Mouse (Mus musculus): ENCODE results near the gene Vgll4. TPM values are rescaled to one million over a fixed set of nuclear protein-coding genes. Genes with fewer than 3 reads are reported as not detected.

Vgll4 gene
- polyA plus RNA-seq, 1 experiment from 2014 or later, result 35.6 TPM

GRCm38 (mm10) chr6:114987966-114988618 is 18.3 kb upstream of the Vgll4 start:
- Histone ChIP-seq H3K9me3 (ENCODE audit: control insufficient read depth, low read length) (no peaks in the 10 kb centered on the region), H3K4me2 (ENCODE audit: low read depth, low read length) (no peak overlapping the region), H3K4me1 (ENCODE audit: control insufficient read depth, insufficient read depth, low read length) (no peaks in the 10 kb centered on the region), H3K27me3 (ENCODE audit: control insufficient read depth, insufficient read depth, low read length) (no peaks in the 10 kb centered on the region), H3K36me3 (ENCODE audit: control insufficient read depth, insufficient read depth, low read length) (no peaks in the 10 kb centered on the region), H3K27ac (ENCODE audit: low read depth, low read length) (no peak overlapping the region), H3K4me3 (ENCODE audit: low read depth, low read length) (no peak overlapping the region), H3K9ac (replicated peaks; ENCODE audit: low read depth, low read length) (no peak overlapping the region)
- WGBS, result 56% methylated on average over 7 of the region's 7 CpGs
- no peak; the same call in 1 of the 2 replicates for ATAC-seq (ENCODE audit: low read depth)

GRCm38 (mm10) chr6:114982671-114983070 is 12.9 kb upstream of the Vgll4 start:
- ATAC-seq (ENCODE audit: low read depth), result no peak
- Histone ChIP-seq H3K27me3 (ENCODE audit: control insufficient read depth, insufficient read depth, low read length) (no peaks in the 10 kb centered on the region), H3K9me3 (ENCODE audit: control insufficient read depth, low read length) (no peaks in the 10 kb centered on the region), H3K27ac (ENCODE audit: low read depth, low read length) (no peak overlapping the region), H3K4me3 (ENCODE audit: low read depth, low read length) (no peak overlapping the region), H3K4me1 (ENCODE audit: control insufficient read depth, insufficient read depth, low read length) (no peaks in the 10 kb centered on the region), H3K9ac (replicated peaks; ENCODE audit: low read depth, low read length) (no peak overlapping the region), H3K36me3 (ENCODE audit: control insufficient read depth, insufficient read depth, low read length) (no peaks in the 10 kb centered on the region), H3K4me2 (ENCODE audit: low read depth, low read length) (no peak overlapping the region)
- 93% methylated on average over 7 of the region's 7 CpGs for WGBS

GRCm38 (mm10) chr6:114979715-114980114 is 9.9 kb upstream of the Vgll4 start:
- H3K4me3 ChIP-seq (ENCODE audit: low read depth, low read length), result no peak overlapping the region
- no peaks in the 10 kb centered on the region for H3K9me3 ChIP-seq (ENCODE audit: control insufficient read depth, low read length)
- H3K27ac ChIP-seq (ENCODE audit: low read depth, low read length), result no peak overlapping the region
- no peak overlapping the region for H3K4me2 ChIP-seq (ENCODE audit: low read depth, low read length)
- H3K36me3 ChIP-seq (ENCODE audit: control insufficient read depth, insufficient read depth, low read length), result no peaks in the 10 kb centered on the region
- WGBS, result 77% methylated on average over 1 of the region's 1 CpGs
- no peak overlapping the region for H3K9ac ChIP-seq (replicated peaks; ENCODE audit: low read depth, low read length)
- no peak for ATAC-seq (ENCODE audit: low read depth)
- no peaks in the 10 kb centered on the region for H3K4me1 ChIP-seq (ENCODE audit: control insufficient read depth, insufficient read depth, low read length)
- no peaks in the 10 kb centered on the region for H3K27me3 ChIP-seq (ENCODE audit: control insufficient read depth, insufficient read depth, low read length)

GRCm38 (mm10) chr6:114976915-114977419 is 7.2 kb upstream of the Vgll4 start:
- Histone ChIP-seq H3K36me3 (ENCODE audit: control insufficient read depth, insufficient read depth, low read length) (no peaks in the 10 kb centered on the region), H3K27me3 (ENCODE audit: control insufficient read depth, insufficient read depth, low read length) (no peaks in the 10 kb centered on the region), H3K9ac (replicated peaks; ENCODE audit: low read depth, low read length) (no peak overlapping the region), H3K4me1 (ENCODE audit: control insufficient read depth, insufficient read depth, low read length) (no peaks in the 10 kb centered on the region), H3K9me3 (ENCODE audit: control insufficient read depth, low read length) (no peaks in the 10 kb centered on the region), H3K4me2 (ENCODE audit: low read depth, low read length) (no peak overlapping the region), H3K4me3 (ENCODE audit: low read depth, low read length) (no peak overlapping the region), H3K27ac (ENCODE audit: low read depth, low read length) (no peak overlapping the region)
- ATAC-seq (ENCODE audit: low read depth), result no peak
- 84% methylated on average over 7 of the region's 7 CpGs for WGBS

GRCm38 (mm10) chr6:114974331-114974730 is 4.5 kb upstream of the Vgll4 start:
- H3K4me1 ChIP-seq (ENCODE audit: control insufficient read depth, insufficient read depth, low read length), result 0 out of 2 replicates have a peak, but pooled peaks cover 5% of the 10 kb centered on the region
- H3K4me3 ChIP-seq (ENCODE audit: low read depth, low read length), result no peak overlapping the region
- WGBS, result 73% methylated on average over 1 of the region's 1 CpGs
- no peak overlapping the region for H3K4me2 ChIP-seq (ENCODE audit: low read depth, low read length)
- H3K27me3 ChIP-seq (ENCODE audit: control insufficient read depth, insufficient read depth, low read length), result peaks cover 2% of the 10 kb centered on the region; the same call in 1 of the 2 replicates
- no peak overlapping the region for H3K9ac ChIP-seq (replicated peaks; ENCODE audit: low read depth, low read length)
- no peaks in the 10 kb centered on the region for H3K9me3 ChIP-seq (ENCODE audit: control insufficient read depth, low read length)
- no peak for ATAC-seq (ENCODE audit: low read depth)
- no peaks in the 10 kb centered on the region for H3K36me3 ChIP-seq (ENCODE audit: control insufficient read depth, insufficient read depth, low read length)
- no peak overlapping the region for H3K27ac ChIP-seq (ENCODE audit: low read depth, low read length)

GRCm38 (mm10) chr6:114972988-114973387 is 3.2 kb upstream of the Vgll4 start:
- 0 out of 2 replicates have a peak, but pooled peaks cover 5% of the 10 kb centered on the region for H3K4me1 ChIP-seq (ENCODE audit: control insufficient read depth, insufficient read depth, low read length)
- no peak overlapping the region for H3K27ac ChIP-seq (ENCODE audit: low read depth, low read length)
- H3K9me3 ChIP-seq (ENCODE audit: control insufficient read depth, low read length), result no peaks in the 10 kb centered on the region
- no peaks in the 10 kb centered on the region for H3K36me3 ChIP-seq (ENCODE audit: control insufficient read depth, insufficient read depth, low read length)
- ATAC-seq (ENCODE audit: low read depth), result no peak
- H3K4me3 ChIP-seq (ENCODE audit: low read depth, low read length), result no peak overlapping the region
- peaks cover 7% of the 10 kb centered on the region; the same call in 1 of the 2 replicates for H3K27me3 ChIP-seq (ENCODE audit: control insufficient read depth, insufficient read depth, low read length)
- 81% methylated on average over 1 of the region's 1 CpGs for WGBS
- H3K4me2 ChIP-seq (ENCODE audit: low read depth, low read length), result no peak overlapping the region
- no peak overlapping the region for H3K9ac ChIP-seq (replicated peaks; ENCODE audit: low read depth, low read length)

GRCm38 (mm10) chr6:114970895-114971294 is 1.1 kb upstream of the Vgll4 start:
- no peak overlapping the region for H3K9ac ChIP-seq (replicated peaks; ENCODE audit: low read depth, low read length)
- H3K9me3 ChIP-seq (ENCODE audit: control insufficient read depth, low read length), result no peaks in the 10 kb centered on the region
- 73% methylated on average over 5 of the region's 5 CpGs for WGBS
- 0 out of 2 replicates have a peak, but pooled peaks cover 5% of the 10 kb centered on the region for H3K4me1 ChIP-seq (ENCODE audit: control insufficient read depth, insufficient read depth, low read length)
- H3K27me3 ChIP-seq (ENCODE audit: control insufficient read depth, insufficient read depth, low read length), result peaks cover 7% of the 10 kb centered on the region; the same call in 1 of the 2 replicates
- no peak for ATAC-seq (ENCODE audit: low read depth)
- no peak overlapping the region for H3K27ac ChIP-seq (ENCODE audit: low read depth, low read length)
- no peak overlapping the region for H3K4me2 ChIP-seq (ENCODE audit: low read depth, low read length)
- H3K4me3 ChIP-seq (ENCODE audit: low read depth, low read length), result no peak overlapping the region
- no peaks in the 10 kb centered on the region for H3K36me3 ChIP-seq (ENCODE audit: control insufficient read depth, insufficient read depth, low read length)

GRCm38 (mm10) chr6:114970386-114970785 is 592 bp upstream of the Vgll4 start:
- H3K9me3 ChIP-seq (ENCODE audit: control insufficient read depth, low read length), result no peaks in the 10 kb centered on the region
- H3K36me3 ChIP-seq (ENCODE audit: control insufficient read depth, insufficient read depth, low read length), result no peaks in the 10 kb centered on the region
- H3K4me1 ChIP-seq (ENCODE audit: control insufficient read depth, insufficient read depth, low read length), result 0 out of 2 replicates have a peak, but pooled peaks cover 5% of the 10 kb centered on the region
- H3K4me2 ChIP-seq (ENCODE audit: low read depth, low read length), result peak overlapping the region; percentile 99; the same call in 1 of the 2 replicates
- WGBS, result 19% methylated on average over 6 of the region's 6 CpGs
- H3K27me3 ChIP-seq (ENCODE audit: control insufficient read depth, insufficient read depth, low read length), result peaks cover 7% of the 10 kb centered on the region; the same call in 1 of the 2 replicates
- ATAC-seq (ENCODE audit: low read depth), result no peak
- H3K27ac ChIP-seq (ENCODE audit: low read depth, low read length), result no peak overlapping the region; the same call in 1 of the 2 replicates
- H3K4me3 ChIP-seq (ENCODE audit: low read depth, low read length), result no peak overlapping the region
- H3K9ac ChIP-seq (replicated peaks; ENCODE audit: low read depth, low read length), result no peak overlapping the region

All from neural tube, embryonic 14.5 days (tissue).